Mouse (Mus musculus) granulocyte monocyte progenitor cell, adult 5-6 weeks (primary cell): ENCODE data around the gene St3gal3. TPM values are rescaled to one million over a fixed set of nuclear protein-coding genes. Genes with fewer than 3 reads are reported as not detected.
A peak's percentile ranks its signal among the peaks of the same experiment; 100 is the strongest.

Experiments
- ATAC-seq: replicated peaks from 2 replicates; pipeline ENCODE4 v1.8.0; 2016; ENCODE audit warnings: mild to moderate bottlenecking, moderate TSS enrichment, inconsistent platforms; ENCODE audit not compliant: poor library complexity, severe bottlenecking
- total RNA-seq, 2 experiments: library from RNA; stranded (forward) in 1 of 2; stranded (reverse) in 1 of 2; fragments of 200-712, 200-1000 nt in 1 of 2; fragments of >200 nt in 1 of 2; fragmentation: Nextera tagmentation in 1 of 2; gene quantifications; 2 replicates each; pipeline ENCODE4 v1.2.3; 2014 to 2017

Gene St3gal3
- total RNA-seq, 2 experiments from 2014 or later = 4.7 to 12.9 TPM

DNA sequence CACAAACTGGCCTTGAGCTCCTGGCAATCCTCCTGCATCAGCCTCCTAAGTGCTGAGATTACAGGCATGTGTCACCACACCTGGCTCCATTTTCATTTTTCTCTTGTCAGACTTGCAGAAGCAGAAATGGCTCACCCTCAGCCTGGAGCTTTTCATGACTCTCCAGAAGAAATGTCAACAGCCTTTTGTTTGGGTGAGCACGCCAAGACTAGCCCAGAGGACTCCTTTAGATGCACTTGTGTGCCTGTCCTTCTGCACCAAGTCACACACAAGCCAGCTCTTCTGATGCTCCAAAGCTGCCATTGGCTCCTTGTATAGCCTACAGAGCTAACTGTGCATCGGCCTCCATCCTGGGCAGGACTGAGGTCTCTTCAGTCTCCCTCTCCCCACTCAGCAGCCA, 141.3 kb downstream of the St3gal3 start:
- no peak for ATAC-seq

DNA sequence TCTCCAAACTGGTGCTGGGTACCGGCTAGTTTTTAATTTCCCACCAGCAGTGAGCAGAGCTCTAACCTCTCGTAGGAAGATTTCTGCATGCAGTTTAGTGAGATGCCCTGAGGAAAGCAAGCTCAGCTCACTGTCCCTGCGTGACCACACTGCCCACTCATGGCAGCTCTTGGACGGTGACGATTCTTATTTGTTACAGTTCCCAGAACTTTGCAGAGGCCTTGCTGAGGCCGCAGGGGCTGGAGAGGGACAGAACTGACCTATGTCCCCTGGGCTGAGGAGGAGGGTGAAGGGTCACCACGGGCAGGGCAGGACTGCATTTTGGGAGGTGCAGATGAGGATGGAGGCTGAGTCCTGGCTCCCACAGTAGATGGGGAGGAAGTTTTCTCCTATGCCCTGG, 141.8 kb downstream of the St3gal3 start:
- no peak for ATAC-seq

DNA sequence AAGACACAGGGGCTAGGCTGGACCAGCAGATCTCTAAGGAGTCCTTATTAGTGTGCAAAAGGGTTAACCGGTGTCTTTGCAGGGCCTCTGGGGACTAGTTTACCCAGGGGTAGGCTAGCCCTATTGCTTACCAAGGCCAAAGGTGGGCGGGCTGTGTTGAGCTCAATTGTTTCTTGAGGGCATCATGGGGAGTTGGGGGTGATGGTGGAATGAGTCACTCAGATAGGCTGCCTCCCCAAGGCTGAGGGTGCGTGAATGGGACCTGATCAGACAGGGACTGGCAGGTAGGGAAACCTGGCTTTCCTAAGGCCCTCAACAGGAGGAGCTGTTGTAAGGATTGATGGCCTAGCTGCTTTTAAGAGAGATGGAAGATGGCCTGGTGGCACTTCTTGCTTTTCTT, 142.7 kb downstream of the St3gal3 start:
- no peak for ATAC-seq

DNA sequence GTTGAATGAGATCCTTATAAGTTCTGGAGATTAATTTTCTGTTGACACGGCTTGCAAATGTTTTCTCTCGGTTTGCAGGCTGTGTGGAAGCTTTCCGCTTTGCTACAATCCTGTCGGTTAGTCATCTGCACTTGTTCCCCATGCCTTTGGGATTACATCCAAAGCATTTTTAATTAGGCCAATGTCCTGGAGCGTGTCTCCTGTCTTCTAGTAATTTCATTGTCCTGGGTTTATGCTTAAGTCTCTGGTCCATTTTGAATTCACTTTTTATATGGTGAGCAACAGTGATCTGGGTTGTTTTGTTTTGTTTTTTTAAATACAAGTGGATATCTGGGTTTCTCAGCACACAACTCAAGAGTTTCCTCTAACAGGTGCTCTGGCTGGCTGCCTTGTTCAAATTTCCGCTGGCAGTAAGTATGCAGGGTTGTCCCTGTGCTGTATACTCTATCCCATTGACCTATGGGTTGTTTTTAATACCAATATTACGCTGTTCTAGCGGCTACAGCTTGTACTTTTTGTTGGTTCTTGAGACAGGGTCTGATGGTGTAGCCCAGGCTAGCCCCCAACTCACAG, 143.6 kb downstream of the St3gal3 start:
- no peak for ATAC-seq

DNA sequence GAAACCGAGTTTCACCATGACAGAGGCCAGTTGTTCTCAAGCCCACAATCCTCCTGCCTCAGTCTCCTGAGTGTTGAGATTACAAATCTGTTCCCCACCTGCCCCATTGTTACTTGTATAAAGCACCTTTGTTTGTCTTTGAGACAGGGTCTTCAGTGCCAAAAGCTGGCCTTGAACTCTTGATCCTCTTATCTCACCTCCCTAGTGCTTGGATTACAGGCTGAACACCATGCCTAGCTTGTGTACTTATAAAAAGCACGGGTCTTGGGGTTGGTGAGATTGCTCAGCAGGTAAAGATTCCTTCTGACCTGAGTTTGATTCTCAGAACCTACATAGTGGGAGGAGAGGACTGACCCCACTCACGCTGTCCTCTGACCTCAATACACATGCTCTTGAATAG, 144.1 kb downstream of the St3gal3 start:
- ATAC-seq = no peak

DNA sequence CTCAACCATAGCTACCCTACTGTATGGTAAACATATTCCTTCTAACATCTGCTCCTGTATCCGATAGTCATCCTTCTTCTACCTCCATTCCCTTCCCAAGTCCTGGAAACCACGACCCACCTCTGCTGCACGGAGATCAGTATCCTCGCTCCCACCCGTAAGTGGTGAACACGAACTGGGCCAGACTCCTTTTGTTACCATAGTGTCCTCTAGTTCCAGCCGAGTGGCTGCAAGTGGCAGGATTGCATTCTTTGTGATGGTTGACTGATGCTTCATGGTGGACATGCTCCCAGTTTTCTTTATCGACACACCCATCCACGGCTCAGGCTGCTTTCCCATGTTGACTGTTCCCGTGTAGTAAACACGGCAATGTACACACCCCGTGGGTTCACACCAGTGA, 144.9 kb downstream of the St3gal3 start:
- ATAC-seq = no peak

DNA sequence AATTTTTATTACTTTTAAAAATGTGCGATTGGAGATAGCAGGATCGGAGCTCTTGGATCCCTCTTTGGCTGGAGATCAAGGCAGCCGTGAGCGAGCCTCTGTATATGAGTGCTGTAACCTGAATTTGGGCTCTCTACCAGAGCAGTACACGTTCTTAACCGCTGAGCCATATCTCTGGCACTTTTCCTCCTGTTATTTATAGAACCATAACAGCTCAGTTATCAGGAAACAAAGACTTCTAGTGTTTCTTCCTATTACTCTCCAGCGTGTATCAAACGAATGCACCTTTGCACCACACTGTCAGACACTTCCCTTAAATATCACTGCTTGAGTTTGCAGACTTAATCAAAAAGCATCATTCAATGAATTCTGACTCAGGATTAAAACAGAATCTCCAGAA, 147.9 kb downstream of the St3gal3 start:
- no peak for ATAC-seq

DNA sequence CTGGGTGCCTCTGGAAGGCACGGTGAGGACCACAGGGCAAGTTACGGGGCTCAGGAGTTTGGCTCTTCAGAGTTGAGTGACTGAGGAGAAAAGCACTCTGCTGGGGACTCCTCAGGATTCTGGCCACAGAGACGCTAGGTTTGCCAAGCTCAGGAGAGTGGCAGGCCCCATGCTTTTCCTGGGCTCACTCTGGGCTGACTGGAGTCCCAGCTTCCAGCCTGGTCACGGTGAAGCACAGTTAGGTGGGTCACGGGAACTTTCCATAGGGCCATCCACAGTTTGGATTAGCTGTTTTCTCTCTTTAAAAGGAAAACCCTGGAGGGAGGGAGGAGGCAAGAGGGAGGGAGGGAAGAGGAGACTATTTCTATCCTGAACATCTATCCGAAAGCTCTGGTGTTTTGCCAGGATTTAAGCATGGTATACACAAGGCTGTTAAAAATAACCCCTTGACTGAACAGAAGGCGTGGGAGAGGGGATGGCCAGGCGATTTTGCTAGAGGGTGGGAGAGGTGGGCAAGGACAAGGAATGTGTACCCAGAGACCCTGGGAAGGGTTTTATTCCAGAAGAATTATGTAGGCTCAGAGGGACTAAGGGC, 149.6 kb downstream of the St3gal3 start:
- no peak for ATAC-seq

DNA sequence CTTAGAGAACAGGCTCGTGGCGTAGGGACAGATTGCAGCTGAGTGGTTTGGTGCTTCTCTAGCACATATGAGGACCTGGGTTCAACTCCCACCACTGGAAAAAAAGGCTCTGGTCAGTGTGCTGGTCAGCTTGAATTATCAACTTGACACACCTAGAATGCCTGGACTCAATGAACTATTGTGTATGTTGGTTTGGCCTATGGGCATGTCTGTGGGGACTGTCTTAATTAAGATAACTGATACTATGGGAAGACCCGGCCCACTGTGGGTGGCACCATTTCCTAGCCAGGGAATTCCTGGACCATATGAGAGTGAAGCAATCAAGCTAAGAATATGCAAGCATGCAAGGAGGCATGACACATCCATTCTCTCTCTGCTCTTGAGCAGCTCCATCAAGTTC, 150.5 kb downstream of the St3gal3 start:
- no peak for ATAC-seq

DNA sequence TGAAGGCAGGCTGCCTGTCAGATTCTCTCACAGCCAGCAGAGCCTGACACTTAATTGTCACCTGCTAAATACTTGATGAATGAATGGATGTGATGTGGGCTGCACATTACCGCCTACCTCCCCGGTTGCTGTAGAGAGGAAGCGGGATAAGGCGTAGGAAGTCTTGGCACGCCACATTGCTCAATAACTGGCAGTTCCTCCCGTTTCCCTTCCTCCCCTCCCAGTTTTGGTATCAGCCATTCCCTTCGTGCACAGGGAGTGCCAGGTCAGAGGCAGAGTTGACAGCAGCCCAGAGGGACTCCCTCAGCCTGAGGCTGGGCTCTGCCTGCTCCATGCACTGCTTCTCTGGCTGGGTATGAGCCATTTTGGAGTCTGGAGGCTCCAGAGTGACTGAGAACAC, 152.0 kb downstream of the St3gal3 start:
- peak; percentile 55 for ATAC-seq

DNA sequence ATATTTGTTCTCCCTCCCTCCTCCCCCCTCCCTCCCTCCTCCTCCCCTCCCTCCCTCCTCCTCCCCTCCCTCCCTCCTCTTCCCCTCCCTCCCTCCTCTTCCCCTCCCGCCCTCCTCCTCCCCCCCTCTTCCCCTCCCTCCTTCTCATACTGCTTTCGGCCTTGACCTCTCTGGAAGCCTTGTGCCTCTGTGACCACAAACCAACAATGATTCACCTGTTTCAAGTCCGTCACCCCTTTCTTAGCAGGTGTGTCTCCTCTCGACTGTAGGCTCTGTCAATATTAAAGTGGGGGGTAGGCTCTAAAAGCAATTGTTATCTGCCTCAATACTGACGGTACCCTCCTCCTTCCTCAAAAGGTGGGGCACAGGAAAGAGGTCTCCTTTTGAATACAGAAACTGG, 153.2 kb downstream of the St3gal3 start:
- no peak for ATAC-seq

DNA sequence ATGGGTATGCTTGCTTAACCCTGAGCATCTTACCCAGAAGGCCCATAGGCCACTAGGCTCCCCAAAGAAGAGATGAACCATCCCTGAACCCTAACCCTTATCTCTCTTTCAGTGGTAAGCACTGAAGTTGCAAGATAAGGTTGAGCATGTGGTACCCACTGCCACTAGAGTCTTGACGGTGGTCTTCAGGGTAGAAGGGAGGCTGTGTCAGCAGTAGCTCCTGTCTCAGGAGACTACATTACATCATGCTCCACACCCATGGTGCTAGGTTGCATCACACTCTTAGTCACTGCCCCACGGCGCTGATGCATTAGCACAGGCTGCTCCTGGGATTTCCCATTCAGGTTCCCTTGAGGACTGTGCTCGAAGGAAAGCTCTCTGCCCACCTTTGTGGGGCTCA, 154.6 kb downstream of the St3gal3 start:
- ATAC-seq = 0 out of 2 replicates have a peak, but pooled peaks have one; percentile 30

DNA sequence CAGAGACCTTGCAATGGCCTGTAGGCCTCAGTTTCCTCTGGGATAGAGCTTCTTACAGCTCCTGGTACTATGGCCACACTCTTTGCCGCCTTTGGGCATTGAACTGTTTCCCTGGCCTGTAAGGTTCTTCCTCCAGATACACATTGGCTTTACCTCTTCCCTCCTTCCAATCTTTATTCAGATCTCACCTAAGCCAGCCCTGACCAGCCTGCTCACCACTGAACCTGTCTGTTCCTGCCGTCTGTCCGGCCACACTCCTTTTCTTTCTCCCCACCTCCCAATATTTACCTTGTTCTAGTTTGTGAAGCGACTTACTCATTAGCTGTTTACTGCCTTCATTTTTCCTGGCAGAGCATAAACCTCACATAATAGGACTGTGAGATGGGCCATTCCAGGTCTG, 155.5 kb downstream of the St3gal3 start:
- no peak for ATAC-seq

DNA sequence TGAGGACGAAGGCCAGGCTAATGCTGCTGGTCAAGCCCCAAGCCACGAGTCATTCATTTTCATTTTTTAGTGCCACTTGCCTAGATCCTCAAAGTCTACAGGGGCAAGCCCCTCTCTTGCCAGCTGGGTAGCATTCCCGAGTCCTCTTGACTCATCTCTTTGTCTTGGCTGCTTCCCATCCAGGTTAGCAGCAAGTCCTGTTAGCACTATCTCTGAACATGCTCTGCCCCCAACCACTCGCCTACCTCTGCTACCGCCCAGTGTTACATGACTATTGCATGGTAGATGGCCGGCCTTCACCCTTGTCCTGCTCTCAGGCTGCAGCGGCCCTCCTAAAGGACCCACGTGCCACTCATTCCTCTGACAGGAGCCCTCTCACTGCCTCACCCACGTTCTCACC, 156.4 kb downstream of the St3gal3 start:
- no peak for ATAC-seq

DNA sequence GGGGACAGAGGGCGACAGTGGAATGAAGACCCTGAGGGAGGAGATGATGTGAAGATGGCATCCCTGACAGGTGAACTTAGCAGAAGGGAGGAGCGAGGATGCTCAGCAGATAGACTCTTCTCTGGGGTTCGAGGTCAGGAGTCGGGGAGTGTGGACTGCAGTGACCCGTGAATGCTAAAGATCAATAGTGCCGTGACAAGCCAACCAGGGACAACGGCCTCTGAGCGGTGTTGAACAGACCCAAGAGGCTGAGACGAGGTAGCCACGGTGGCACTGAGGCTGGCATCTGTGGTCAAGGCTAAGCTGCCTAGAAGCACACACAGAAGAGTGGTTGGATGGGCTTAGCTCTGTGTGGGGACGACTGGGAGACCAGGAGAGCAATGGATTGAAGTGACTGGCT, 156.9 kb downstream of the St3gal3 start:
- ATAC-seq = no peak

DNA sequence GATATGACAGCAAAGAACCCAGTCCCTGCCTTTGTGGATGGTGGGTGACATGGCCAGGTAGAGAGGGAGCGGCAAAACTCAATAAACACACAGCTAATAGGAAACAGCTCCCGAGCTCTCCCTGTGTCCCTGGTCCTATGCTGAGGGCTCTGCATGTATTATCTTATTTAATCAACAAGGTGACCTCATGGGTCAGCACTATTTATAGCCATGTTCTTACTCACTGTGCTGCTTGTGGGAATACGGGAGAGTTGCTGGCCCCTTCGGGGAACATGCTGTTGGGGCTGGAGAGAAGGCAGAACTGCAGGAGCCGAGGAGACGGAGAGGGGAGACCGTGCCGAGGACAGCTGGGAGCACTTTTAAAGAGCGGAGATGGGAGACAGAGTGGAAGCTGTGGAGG, 157.3 kb downstream of the St3gal3 start:
- ATAC-seq = no peak

DNA sequence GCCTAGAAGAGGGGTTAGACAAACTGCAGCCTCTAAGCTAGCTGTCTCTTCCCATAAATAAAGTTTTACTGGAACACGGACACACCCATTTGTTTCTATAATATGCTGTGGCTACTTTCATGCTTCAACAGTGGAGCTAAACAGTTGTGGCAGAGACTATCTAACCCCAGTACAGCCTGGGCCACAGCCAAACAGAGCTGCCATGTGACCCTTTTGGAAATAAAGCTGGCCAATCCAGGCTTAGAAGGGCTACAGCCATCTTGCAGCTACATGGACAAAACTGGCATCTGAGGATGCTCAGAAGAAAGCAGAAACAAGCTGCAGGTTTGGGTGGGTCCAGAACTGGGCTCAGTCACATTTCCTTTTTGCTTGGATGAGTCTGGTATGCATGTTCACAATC, 158.9 kb downstream of the St3gal3 start:
- ATAC-seq = no peak

DNA sequence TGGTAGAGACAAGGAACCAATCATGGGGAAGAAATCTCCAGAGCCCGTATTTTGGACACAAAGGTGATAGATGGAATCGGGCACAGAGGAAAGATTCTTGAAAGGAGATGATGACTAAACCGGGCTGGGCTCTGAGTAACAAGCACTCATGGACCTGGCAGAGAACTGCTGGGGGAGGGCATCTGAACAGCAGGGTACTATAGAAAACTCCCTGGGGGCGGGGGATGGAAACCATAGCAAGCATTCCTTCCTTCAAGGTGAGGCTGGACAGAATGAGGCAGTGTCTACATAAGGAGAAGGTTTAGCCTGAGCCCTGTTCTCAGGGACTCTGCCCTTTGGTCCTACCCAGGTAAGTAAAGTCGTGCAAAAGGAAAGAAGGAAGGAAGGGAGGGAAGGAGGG, 160.0 kb downstream of the St3gal3 start:
- ATAC-seq = no peak

DNA sequence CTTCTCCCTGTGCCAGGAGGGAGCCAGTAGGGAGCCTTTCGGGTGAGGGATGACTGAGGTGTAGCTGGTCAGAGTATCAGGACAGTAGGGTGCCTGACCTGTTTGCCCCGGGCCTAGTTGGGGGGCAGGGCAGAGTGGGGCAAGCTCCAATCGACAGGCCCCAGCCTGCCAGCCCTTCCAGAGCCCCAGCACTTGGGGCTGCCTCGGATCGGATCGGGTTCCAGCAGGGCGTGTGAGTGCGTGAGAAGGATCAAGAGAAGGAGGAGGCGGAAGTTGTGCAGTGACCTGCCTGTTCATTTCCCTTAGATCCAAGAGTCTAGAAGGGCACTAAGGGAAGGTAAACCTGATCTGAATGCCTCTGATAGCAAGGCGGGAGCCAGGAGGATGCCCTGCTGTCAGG, 161.7 kb downstream of the St3gal3 start:
- no peak for ATAC-seq

DNA sequence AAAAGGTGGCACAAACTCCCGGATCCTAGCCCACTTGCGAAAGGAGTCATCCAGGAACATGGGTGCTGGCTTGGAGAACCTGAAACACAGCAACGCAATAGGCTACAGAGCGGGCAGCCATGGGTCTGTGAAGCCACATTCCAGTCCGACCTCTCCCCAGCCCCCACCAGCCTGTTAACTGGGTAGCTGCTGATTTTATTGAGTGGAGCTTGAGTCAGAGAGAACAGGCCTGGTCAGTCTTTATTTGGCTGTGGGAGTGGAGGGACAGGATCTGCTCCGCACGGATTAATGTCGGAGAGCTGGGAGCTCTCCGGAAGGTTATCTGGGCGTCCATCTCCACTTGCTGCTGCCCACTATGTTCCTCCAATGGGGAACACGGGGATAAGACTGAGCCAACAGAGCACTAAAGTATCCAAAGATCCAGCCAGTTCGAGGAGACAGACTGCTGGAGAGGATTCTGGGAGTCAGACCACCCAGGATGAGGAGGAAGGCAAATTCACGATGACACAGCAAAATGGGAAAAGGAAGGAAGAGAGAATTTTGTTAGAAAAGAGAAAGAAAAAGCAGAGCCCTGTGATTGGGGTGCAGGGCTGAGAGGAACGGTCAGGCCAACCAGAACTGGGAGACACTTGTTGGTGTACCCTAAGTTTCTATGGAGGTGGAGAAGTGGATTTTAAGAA, 170.2 kb downstream of the St3gal3 start:
- ATAC-seq = no peak

DNA sequence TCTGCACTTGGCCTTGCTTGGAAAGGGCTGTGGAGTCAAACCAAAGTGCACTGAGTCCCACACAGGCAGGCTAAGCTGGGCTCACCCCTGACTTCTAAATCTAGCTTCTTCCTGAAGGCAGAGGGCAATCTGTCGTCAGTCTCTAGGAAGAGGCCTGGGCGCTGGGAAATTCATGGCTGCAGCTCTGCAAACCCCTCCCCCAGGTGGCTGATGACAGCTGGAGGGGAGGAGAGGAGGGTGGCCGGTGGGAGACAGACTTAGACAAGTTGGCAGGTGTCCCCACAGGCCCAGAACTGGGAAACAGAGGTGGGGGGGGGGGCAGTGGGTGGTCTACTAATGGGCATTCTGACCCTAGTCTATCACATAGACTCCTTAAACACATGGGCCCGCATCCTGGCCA, 177.2 kb downstream of the St3gal3 start:
- ATAC-seq = no peak

DNA sequence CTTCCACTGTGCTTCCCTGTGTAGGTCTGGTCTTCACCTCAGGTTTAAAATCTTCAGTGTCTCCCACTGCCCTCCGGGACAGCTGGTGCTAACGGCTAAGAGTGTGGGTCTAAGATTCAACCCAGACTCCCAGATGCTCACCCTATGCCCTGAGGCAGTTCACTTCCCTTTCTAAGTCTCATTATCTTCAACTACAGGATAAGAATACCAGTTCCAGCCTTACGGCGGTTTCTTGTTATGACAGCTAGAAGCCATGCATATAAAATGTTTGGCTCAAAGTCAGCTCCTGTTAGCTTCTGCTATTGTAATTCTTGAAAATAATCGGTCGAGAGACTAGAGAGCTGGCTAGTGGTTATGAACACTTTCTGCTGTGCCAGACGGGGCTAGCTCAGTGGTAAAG, 187.2 kb downstream of the St3gal3 start:
- no peak for ATAC-seq
